Mouse (Mus musculus) cerebellum, adult 11 months (tissue): ENCODE data around the gene Cux2.

Source experiments
- DNase-seq: peaks from one replicate; pipeline ENCODE4 v3.0.0; 2022

The Cux2 gene

DNA sequence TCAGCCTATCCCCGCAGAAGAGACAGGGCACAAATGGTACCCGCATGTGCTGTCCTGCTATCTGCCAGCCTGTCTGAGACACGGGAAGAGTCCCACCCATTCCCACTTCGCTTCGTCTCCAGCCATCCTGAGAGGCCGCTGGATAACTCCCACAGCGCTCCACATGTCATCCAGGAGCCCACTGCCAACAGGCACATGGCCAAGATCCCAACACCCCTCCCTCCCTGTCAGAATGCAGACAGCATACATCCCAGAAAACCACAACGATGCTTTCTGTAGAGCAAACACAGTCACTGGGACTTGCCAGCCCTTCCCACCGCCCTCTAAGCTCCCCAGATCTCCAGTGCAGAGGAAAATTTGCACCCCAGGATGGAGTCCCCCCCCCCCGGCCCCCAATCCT, 90.2 kb downstream of the Cux2 start:
- DNase-seq: no peak

DNA sequence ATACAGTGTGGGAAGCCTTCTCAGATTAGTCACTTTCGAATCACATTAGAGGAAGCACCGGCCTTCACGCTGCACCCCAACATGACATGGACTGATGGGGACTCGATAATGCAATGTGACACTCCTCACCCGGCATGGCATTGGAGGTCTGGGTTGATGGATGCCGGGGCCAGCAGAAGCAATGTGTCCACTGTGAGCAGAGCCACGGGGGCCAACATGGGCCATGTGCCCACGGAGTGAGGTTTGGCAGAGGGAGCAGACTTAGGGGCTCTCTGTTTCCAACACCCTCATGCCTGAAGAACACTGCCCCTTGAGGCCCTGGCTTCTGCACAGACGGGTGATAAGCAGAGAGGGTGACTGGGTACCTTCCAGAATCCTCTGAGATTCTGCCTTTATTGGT, 91.4 kb downstream of the Cux2 start:
- DNase-seq: no peak

DNA sequence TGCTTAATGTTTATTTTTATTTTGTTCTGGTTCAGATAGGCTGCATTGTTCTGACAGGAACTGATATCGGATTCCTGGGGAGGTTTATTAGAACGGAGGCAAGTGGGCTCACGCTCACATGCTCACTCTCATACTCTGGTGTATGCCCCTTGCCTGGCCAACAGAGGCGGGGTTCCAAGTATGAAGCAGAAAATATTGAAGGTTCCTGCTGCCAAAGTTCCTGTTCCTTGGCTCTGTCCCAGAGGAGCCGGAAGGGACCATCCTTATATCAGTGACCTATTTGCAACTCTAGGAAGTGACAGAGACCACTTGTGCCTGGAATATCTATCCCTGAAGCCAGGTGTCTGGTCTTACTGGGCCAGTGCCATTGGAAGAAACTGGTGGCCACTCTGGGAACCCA, 94.1 kb downstream of the Cux2 start:
- no peak for DNase-seq

DNA sequence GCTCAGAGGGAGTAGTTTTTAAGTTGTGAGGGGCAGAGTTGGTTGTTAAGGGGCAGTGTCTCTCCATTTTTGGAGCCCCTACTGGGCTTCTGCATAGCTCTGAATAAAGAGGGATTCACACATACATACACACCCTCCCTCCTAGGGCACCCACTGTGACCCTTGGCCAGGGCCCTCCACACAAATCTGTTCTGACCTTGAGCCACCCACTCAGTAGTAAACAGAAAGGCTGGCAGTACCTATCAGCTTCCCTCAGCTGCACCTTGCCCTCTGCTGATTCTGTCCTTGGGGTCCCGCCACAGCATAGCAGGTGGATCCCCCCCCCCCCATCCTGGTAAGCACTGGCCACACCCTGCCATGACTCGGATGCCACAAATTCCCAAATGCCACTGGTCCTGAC, 99.7 kb downstream of the Cux2 start:
- no peak for DNase-seq

DNA sequence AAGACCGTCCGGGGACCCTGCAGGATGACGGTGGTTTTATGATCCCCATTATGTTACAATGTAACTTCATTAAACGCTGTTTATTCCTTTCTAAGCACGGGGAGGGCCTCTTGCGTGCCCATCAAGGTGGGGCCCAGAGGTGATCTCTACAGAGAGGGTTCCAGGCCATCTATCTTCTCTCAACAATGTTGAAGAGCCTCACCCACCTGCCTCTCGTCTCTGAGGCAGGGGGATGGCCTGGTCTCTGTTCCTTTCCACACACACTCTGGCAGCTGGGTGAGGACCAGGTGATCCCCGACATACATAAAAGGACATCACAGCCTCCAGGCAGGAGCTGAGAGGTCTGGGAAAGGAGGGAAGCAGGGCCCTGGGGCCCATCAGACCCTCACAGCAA, 100.9 kb downstream of the Cux2 start:
- DNase-seq: no peak

DNA sequence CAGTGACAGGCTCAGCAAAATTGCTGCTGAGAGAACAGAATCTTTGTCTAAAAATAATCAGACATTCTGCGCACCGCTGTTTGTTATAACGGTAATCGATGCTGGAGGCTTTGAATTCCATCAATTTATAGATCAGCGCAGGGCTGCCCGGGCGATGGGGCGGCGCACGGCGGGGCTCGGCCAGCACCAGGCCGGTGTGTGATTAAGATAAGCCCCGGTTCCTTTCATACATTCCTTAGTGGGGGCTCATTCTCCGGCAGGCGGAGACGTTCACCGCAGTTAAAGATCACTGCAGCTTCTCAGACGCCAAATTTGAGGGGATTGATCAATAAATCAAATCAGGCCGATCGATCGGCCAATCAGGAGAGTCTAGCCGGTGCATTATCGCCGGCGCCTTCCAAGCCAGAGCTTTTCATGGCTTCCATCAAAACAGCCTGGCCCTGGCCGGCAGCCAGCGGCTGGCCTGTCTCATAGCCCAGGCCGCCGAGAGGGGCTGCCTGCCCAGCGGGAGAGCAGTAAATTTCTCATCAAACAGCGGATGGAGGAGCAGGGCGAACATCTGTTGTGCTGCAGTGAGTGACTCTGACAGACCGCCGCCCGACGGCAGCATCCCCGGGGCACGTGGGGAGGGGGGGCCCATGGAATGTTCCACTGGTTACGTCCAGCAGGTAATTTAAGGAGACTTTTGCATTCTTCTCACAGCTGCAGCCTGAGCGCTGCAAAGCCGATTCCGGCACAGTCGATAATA, 101.4 kb downstream of the Cux2 start:
- peak; percentile 36 for DNase-seq

DNA sequence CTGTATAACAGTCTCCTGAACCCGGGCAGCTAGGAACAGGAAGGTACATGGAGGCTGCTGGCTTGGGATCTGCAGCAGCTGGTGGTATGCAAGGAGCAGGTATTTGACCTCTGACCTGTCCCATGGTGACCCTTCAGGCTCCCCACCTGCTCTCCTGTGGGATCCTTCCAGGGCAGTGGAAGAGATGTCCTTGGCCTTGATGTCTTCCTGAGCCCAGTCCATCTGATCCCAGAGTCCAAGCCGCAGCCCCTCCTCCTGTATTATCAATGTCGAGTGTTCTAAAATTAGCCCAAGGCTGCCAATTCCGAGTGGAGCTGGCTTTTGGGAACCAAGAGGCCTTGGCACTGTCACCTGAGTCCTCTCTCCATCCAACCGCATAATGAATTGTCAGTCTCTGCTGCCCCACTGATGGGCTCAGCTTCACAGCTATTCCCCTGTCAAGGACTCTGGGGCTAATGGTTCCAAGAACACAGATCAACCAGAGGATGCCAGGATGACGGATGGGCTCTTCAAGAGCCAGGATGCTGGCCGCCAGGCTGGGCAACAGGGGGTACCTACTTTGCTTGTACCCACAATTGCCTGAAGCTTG, 103.2 kb downstream of the Cux2 start:
- no peak for DNase-seq

DNA sequence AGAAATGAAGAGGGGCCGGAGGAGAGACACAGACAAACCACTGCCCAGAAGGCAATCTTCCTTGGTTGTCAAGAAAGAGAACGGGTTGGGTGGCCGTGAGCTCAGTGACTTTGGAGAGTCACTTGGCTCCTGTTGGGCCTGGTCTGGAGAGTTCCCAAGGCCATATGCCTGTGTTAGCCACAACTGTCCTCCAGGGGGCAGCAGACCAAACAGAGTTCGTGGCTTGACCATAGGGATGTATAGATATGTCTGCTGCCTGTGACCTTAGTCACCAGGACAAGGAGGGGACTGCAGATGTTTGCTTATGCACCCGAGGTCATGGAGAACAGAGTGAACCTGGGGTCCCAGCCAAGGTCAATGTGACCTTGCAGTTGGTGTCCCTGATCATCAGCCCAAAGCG, 104.1 kb downstream of the Cux2 start:
- DNase-seq: peak; percentile 56

DNA sequence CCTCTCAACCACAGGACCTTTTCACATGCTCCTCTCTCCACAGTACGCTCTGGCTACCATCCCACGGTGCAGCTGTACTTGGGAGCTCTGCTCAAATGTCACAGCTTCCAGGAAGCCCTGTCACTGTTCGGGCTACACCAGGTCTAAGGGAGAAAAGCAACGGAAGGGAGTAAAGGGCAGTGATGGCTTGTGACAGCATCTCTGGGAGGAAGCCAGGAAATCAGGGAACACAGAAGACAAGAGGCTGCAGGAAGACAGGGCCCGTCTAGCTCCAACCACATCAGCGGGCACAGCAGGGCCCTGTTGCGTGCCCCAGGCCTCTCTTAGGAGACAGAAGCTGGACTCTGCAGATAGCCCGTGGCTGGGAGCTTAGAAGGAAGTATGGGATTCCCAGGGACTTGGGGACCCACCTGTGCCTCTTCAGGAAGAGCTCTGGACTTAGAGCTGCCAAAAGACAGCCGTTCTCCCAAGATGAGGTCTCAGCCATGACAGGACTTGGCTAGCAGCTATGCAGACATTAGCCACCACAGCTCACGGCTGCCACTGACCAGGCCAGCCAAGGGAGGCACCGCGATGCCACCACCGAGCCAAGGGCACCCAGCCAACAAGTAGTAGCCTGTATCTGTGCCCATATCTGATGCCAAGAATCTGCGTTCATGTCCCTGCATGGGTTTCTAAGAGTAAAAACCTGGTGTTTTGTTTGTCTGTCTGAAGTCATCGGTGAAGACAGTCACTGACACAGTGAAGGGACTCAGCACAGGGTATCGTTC, 105.7 kb downstream of the Cux2 start:
- peak; percentile 78 for DNase-seq

DNA sequence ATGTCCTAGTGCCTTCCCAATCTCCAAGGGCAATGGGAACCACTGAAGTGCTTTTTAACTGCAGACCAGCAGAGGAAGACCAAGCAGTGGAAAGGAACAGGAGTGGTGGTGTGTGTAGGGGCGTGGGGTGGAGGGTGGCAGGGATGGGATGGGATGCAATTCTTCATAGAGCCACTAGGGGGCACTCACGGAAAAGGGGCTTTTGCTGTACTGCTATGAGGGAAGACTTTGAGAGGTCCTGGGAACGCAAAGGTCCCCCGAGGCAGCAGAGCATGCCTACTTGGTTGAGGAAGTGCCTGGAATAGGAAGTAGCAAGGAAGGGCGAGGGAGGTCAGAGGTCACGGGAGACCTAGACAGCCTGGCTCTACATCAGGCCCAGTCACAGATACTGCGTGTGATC, 106.4 kb downstream of the Cux2 start:
- DNase-seq: no peak

DNA sequence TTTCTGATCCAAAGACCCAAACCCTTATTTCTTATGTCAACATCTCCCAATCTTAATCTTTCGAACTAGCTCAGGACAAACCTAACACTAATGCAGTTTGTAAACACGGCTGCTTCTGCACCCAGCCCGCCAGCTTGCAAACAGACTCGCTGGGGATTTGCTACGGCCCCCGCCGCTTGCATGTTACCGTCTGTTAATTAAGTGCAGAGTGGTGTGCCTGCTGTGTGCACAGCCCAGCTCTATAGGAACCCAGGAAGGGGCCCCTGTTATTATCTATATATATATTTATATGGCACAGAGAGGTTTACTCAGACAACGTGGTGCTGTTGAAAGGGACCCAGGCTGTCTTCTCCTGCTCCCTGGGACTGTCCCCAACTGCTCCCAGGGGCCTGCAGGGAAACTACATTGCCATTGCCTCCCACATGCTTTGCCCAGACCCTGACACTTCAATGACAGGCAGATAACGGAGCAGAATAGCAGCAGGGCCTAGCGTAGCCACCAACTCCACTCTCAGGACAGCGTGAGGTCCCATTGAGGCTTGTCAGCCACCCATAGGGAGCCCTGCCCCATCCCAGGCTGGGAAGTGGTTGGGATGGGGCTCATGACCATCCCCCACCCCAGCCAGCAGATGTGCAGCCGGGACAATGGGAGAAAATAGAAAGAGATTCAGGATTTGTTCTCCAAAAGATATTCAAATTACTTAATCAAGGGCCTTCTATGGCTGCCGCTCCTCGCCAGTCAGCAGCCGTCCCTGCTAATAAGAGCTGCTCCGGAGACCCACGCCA, 111.6 kb downstream of the Cux2 start:
- no peak for DNase-seq

DNA sequence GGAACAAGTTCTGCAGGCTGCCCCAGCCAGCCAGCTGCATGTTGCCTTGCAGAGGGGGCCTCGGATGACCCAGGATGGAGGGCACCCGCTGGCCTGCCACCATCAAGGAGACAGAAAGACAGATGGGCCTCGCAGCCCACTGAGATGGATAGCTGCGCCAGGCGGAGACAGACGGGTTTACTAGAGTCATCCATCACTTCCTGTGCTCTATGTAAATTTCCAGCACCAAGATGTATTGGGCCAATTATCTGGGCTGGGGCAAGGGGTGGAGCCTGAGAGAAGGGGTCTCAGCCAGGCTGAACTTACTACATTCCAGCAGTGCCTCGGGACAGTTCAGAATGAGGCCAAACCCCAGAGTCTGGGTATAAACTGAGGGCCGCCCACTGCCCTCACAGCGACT, 119.6 kb downstream of the Cux2 start:
- no peak for DNase-seq

DNA sequence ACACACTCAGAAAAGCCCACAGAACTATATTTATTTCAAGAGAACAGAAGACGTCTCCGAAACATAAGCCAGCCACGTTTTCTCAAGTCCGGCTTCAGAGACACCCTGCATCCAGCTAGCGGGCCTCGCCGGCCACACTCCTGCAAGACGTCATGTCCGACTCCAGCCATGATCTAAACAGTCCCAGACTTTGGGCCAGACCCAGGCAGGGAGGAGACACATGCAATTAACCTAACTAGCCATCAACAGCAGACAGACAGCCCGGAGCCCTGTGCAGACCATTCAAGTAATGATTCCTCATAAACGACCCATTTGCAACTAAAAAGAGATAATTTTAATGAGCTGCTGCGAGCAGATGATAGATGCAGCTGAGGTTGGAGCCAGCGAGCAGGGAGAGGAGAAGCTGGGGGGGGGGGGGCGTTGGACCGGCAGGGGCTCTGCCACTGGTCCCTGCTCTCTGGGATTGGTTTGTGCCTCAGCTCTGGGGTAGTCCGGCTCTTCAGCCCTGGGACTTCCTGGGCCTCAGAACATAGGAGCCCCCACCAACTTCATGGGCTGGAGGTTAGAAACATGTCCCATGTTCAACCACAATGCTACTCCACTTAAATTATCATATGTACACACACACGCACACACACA, 121.4 kb downstream of the Cux2 start:
- no peak for DNase-seq

DNA sequence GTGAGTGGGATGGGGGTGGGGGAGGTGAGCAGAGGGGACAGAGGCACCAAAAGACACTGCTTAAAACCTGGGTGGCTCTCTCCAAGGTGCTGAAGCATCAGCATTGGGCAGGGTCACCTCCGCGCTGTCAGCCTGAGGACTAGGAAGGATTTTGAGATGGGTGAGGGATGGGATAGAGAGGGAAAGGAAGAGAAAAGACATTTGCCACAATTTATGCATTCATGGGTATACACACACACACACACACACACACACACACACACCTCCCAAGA, 123.4 kb downstream of the Cux2 start:
- no peak for DNase-seq

DNA sequence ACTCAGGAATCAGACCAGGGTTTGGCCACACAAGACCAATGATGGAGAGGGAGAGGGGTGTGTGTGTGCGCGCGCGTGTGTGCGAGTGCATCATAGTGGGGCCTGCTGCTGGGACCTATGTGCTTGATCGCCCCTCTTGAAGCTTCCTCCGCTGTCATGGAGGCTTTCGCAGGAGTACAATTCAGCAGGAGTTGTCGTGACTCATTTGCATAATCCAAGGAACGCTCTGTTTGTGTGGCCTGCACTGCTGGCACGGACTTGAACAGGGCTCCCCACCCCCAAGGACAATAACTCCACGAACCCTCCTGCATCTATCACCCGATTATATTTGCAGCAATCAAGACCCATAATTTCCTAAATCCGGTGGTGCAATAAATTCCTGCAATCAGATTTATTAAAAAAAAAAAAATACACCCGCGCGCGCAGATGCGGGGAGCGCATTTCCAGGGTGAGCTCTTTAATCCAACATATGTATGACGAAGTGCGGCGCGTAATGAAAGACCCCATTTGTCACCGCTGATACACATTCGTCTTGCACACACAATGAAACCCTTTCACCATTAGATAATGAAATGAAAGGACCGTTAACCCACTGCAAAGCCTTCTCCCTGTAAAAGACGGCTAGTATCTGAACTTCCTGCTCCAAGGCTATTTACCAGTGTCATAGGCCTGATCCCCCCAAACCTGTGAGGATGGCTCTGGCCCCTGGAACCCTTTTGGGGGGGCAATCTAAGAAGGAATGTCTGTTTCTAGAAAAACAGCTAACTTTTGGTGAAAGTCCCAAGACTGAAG, 124.0 kb downstream of the Cux2 start:
- no peak for DNase-seq

DNA sequence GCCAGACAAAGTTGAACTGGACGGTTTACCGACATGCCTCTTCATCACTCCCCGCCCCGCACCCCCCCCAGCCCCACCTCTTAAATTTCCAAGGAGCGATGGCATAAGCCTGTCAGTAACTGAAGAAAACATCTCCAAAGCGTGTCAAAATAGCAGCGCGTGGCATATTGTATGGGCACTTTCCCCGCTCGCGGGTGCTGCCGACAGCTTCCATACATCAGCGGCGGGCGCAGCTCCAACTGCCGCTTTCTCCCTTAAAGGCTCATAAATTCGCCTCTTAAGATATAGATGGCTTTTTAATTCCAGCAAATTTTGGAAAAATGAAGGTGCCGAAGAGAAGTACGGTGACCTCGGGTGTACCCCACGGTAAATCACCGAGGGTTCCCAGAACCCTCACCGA, 124.6 kb downstream of the Cux2 start:
- DNase-seq: no peak

DNA sequence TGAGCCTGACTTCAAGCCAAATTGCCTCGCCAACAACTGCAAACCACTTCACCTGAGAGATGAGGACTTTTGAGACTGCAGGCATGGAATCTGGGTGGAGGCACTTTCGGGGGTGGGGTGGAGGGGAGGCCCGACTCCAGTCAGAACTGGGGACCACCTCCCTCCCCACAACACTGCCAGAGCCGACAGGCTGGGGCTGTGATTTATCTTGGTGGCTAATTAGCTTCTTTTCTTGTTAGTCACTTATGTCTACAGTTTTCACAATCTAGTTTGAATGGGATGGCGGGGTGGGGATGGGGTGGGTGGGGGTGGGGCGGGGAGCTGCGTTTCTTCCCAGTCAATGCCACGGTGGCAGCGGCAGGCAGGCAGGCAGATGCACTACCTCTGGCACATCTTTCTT, 125.5 kb downstream of the Cux2 start:
- no peak for DNase-seq

DNA sequence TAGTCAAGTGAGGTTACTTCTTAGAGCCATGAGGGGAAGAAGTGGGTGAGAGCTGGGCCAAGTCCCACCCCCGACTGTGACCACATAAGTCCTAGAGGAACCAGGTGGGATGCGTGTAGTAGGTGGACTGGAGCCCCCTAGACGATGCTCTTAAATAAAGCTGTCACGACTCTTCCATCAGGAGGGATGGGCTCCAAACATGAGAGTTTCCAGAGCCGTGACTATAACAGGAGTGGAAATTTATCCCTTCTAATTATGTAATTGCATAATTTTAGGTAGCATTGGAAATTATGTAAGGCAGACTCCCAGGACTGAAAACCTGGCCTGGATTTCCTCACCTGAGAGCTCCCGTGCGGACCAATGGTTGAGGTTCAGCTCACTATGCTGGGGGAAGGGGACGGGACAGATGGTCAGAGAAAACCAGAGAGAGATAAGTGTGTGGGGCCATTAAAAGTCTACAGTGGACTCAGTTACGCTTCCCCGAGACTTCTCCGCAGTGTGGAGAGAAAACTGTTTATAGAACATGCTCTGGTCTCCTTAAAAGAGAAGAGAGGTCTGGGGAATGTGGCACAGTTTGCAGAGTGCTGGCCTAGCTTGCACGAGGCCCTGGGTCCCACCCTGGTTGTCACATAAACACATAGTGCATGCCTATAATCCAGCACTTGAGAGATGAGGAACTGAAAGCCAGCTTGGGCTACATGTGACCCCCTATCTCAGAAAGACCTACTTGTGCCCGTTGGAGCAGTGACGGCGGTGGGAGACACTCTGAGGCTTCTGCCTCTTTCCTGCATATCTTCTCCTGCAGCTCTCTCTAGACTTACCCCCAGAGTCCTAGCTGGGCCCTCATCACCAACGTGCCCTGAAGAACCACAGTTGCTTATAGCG, 126.7 kb downstream of the Cux2 start:
- no peak for DNase-seq

DNA sequence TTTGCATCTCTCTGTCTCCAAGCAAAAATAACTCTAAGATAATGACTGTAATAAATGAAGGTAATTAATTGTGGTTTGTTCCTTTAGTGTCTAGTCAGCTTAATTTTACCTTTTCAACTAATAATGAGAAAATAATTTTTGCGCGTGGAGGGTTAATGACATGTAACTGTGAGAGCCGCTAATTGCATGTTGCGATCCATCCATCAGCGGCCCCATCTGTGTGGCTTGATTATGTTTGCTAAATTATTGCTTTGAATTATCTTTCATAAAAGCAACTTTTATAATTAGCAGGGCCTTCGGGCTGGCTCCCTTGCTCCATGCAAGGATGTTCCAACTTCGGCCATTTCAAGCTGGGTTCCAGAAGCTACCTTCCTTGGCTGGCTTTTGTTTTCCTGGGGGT, 130.7 kb downstream of the Cux2 start:
- DNase-seq: no peak

DNA sequence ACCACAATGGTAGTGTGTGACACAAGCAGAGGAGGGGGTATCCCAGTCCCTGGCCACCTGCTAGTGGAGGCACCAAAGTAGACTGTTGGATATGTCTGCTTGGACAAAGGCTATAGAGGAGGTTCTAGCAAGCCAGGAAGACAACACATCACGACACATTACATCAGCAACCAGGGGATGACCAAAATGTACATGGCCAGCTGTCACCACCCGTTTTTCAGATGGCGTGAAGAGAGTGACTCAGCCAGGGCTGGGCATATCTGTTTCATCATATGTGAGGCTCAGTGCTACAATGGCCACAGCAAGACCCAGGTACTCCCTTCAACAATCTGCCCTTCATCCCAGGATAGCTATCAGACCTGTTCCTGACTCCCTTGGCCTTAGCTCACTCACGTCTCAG, 133.1 kb downstream of the Cux2 start:
- DNase-seq: no peak

DNA sequence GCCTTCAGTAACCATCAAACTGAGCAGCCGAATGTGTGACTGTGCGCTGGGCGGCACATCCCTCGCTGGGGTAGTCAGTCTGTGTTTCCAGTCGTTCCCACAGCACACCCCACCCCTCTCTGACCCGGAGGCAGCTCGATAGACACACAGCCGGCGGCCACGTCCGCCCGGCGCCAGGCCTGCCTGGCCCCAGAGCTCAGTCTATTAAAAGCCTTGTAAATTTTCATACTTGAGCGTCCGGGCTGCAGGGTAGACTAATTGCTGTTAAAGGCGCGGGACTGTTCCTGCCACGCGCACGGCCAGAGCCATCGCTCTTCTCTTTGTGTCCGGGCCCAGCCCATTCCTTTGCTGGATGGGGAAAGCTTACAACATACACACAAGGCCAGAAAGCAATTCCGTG, 135.9 kb downstream of the Cux2 start:
- no peak for DNase-seq
